Mouse (Mus musculus) E14TG2a.4 (cell line): ENCODE measurements at regions not wholly inside any gene's neighbourhood (a gene's known extent, or its start where the extent isn't known, plus 50 kb on each side); places are given as distances from the start of the nearest gene placed in this dataset.

Experiments used
- CTCF ChIP-seq: conservative IDR thresholded peaks from 2 replicates; pipeline ENCODE4 v1.5.1; 2014; ENCODE audit warnings: low read length
- NANOG ChIP-seq: IDR thresholded peaks from 2 replicates; pipeline ENCODE4 v1.6.1; 2014; ENCODE audit warnings: borderline replicate concordance, low read length, mixed read lengths
- POU5F1 ChIP-seq: IDR thresholded peaks from 2 replicates; pipeline ENCODE4 v1.6.1; 2014; ENCODE audit warnings: low read length, borderline replicate concordance

DNA sequence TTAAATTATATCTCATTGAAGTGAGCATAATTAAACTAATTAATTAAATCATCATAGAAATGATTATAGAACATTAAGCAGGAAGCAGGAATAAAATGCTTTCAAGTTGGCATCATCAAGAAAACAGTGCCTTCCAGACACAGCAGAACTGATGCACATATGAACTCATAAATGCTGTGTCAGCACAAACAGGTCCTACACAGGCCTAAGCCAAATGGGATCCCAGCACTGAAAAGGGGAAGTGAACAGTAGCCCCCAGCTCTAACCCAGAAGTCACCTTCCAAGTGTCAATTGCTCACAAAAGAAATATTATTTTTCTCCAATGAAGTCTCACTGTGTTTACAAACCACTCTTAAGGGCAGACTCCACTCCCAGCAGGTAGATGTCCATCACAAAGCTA, 93.0 kb upstream of the Chmp2b start:
- TF ChIP-seq CTCF, result no peak
- no peak for TF ChIP-seq NANOG
- TF ChIP-seq POU5F1, result no peak
